Mouse (Mus musculus): Measurements from ENCODE around the gene Copg2. TPM values are rescaled to one million over a fixed set of nuclear protein-coding genes. Genes with fewer than 3 reads are reported as not detected.
"Not testable (repeated sequence)": the region's sequence is repeated elsewhere in the genome, so short reads cannot be mapped to it uniquely, and the experiment has no call there.

Copg2 gene
- polyA plus RNA-seq, 1 experiment from 2014 or later, result 31.0 TPM

DNA sequence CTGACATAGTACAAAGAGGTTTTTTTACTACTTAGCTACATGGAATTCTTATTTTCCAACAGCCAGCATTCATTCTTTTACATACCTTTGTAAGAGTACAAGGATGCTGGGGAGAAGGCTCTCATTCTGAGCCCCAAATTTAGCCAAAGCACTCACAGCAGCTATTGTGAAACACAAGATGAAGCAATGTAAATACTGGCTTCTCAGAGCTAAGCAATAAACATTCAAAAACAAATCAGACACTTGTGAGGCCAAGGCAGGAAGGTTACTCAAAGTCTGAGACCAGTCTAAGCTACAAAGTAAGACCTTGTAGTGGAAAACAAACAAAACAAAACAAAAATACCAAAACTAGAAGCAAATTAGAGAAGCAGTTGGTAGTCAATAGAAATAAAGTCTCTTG is 83.0 kb downstream of the Copg2 start:
- H3K4me1 ChIP-seq (ENCODE audit: control insufficient read depth in 2 of 2, insufficient read depth in 2 of 2, low read length in 2 of 2), result no peaks in the 10 kb centered on the region
- no peak overlapping the region for H3K27ac ChIP-seq (replicated peaks in 1 of 2; ENCODE audit: control insufficient read depth in 1 of 2, insufficient read depth in 1 of 2, low read depth in 2 of 2, low read length in 2 of 2)
- H3K9ac ChIP-seq (ENCODE audit: low read length), result no peak overlapping the region
- no peaks in the 10 kb centered on the region for H3K9me3 ChIP-seq (ENCODE audit: control insufficient read depth, low read length)
- no peak overlapping the region for H3K4me3 ChIP-seq (ENCODE audit: control insufficient read depth in 1 of 2, insufficient read depth in 1 of 2, low read depth in 1 of 2, low read length in 2 of 2)
- no peak for ATAC-seq (ENCODE audit: insufficient number of reproducible peaks, insufficient read depth, low FRiP score, low read depth)
- H3K36me3 ChIP-seq (ENCODE audit: control insufficient read depth, insufficient read depth, low read length), result peaks cover 13% of the 10 kb centered on the region
- no peaks in the 10 kb centered on the region for H3K27me3 ChIP-seq (ENCODE audit: control insufficient read depth, insufficient read depth, low read length)
- no peak overlapping the region for H3K4me2 ChIP-seq (ENCODE audit: low read length)

- H3K36me3 ChIP-seq (ENCODE audit: control insufficient read depth, insufficient read depth, low read length), result peaks cover 38% of the 10 kb centered on the region
- ATAC-seq (ENCODE audit: insufficient number of reproducible peaks, insufficient read depth, low FRiP score, low read depth), result no peak
- H3K9me3 ChIP-seq (ENCODE audit: control insufficient read depth, low read length), result no peaks in the 10 kb centered on the region
- no peaks in the 10 kb centered on the region for H3K27me3 ChIP-seq (ENCODE audit: control insufficient read depth, insufficient read depth, low read length)
- no peak overlapping the region for H3K4me2 ChIP-seq (ENCODE audit: low read length)
- no peaks in the 10 kb centered on the region for H3K4me1 ChIP-seq (ENCODE audit: control insufficient read depth in 2 of 2, insufficient read depth in 2 of 2, low read length in 2 of 2)
- WGBS, result 89% methylated on average over 5 of the region's 5 CpGs
- no peak overlapping the region for H3K4me3 ChIP-seq (ENCODE audit: control insufficient read depth in 1 of 2, insufficient read depth in 1 of 2, low read depth in 1 of 2, low read length in 2 of 2)
- H3K27ac ChIP-seq (replicated peaks in 1 of 2; ENCODE audit: control insufficient read depth in 1 of 2, insufficient read depth in 1 of 2, low read depth in 2 of 2, low read length in 2 of 2), result no peak overlapping the region
- H3K9ac ChIP-seq (ENCODE audit: low read length), result no peak overlapping the region
Measured at GRCm38 (mm10) chr6:30805053-30805752, 91.4 kb downstream of the Copg2 start.

DNA sequence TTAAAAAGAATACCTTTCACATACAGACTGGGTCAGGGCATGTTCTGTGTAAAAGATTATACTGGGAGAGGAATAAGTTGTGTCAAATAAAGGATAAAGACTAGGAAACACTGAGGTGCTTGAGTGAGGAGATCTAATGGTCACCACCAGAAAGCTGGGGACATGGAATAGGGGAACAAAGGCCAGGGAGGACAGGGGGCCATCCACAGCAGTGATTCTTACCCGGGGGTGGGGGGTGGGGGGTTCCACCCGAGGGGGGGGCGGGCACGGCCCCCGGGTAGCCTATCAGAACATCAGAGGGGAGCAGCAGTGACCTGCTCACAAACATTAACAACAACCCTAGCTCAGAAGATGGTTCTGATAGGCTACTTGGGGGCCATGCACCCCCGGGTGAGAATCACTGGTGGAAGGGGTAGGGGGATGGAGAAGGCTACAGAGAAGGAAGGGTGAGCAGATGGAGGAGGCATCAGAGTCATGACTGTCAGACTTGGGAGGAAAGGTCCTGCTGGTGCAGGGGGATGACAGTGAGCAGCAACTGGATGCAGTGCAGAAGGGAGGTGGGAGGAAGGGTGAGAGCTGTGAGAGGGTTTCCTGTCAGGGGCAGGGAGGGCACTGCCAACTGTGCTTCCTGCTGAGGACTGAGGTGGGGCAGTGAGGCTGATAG is 92.1 kb downstream of the Copg2 start:
- ATAC-seq (ENCODE audit: insufficient number of reproducible peaks, insufficient read depth, low FRiP score, low read depth), result peak; percentile 78
- not testable (repeated sequence) for H3K4me1 ChIP-seq (ENCODE audit: control insufficient read depth in 2 of 2, insufficient read depth in 2 of 2, low read length in 2 of 2); H3K27ac ChIP-seq (replicated peaks in 1 of 2; ENCODE audit: control insufficient read depth in 1 of 2, insufficient read depth in 1 of 2, low read depth in 2 of 2, low read length in 2 of 2); H3K9me3 ChIP-seq (ENCODE audit: control insufficient read depth, low read length); H3K27me3 ChIP-seq (ENCODE audit: control insufficient read depth, insufficient read depth, low read length); H3K4me2 ChIP-seq (ENCODE audit: low read length); H3K9ac ChIP-seq (ENCODE audit: low read length); H3K4me3 ChIP-seq (ENCODE audit: control insufficient read depth in 1 of 2, insufficient read depth in 1 of 2, low read depth in 1 of 2, low read length in 2 of 2)
- H3K36me3 ChIP-seq (ENCODE audit: control insufficient read depth, insufficient read depth, low read length), result peaks cover 32% of the 10 kb centered on the region
- 67% methylated on average over 6 of the region's 6 CpGs for WGBS

GRCm38 (mm10) chr6:30802915-30803314 is 93.7 kb downstream of the Copg2 start:
- peaks cover 30% of the 10 kb centered on the region for H3K36me3 ChIP-seq (ENCODE audit: control insufficient read depth, insufficient read depth, low read length)
- not testable (repeated sequence) for H3K4me3 ChIP-seq (ENCODE audit: control insufficient read depth in 1 of 2, insufficient read depth in 1 of 2, low read depth in 1 of 2, low read length in 2 of 2); H3K9me3 ChIP-seq (ENCODE audit: control insufficient read depth, low read length); H3K9ac ChIP-seq (ENCODE audit: low read length); H3K4me1 ChIP-seq (ENCODE audit: control insufficient read depth in 2 of 2, insufficient read depth in 2 of 2, low read length in 2 of 2); H3K27me3 ChIP-seq (ENCODE audit: control insufficient read depth, insufficient read depth, low read length); H3K4me2 ChIP-seq (ENCODE audit: low read length); H3K27ac ChIP-seq (replicated peaks in 1 of 2; ENCODE audit: control insufficient read depth in 1 of 2, insufficient read depth in 1 of 2, low read depth in 2 of 2, low read length in 2 of 2)
- peak; percentile 76 for ATAC-seq (ENCODE audit: insufficient number of reproducible peaks, insufficient read depth, low FRiP score, low read depth)
- 85% methylated on average over 7 of the region's 7 CpGs for WGBS

GRCm38 (mm10) chr6:30751209-30751608 is 145.4 kb downstream of the Copg2 start:
- Histone ChIP-seq H3K9ac (ENCODE audit: low read length) (no peak overlapping the region), H3K27ac (replicated peaks in 1 of 2; ENCODE audit: control insufficient read depth in 1 of 2, insufficient read depth in 1 of 2, low read depth in 2 of 2, low read length in 2 of 2) (no peak overlapping the region), H3K27me3 (ENCODE audit: control insufficient read depth, insufficient read depth, low read length) (no peaks in the 10 kb centered on the region), H3K36me3 (ENCODE audit: control insufficient read depth, insufficient read depth, low read length) (peaks cover 42% of the 10 kb centered on the region), H3K4me1 (ENCODE audit: control insufficient read depth in 2 of 2, insufficient read depth in 2 of 2, low read length in 2 of 2) (peaks cover 0 to 8% of the 10 kb centered on the region in 2 experiments; a peak in 1 of 4 replicates), H3K4me2 (ENCODE audit: low read length) (no peak overlapping the region), H3K4me3 (ENCODE audit: control insufficient read depth in 1 of 2, insufficient read depth in 1 of 2, low read depth in 1 of 2, low read length in 2 of 2) (no peak overlapping the region), H3K9me3 (ENCODE audit: control insufficient read depth, low read length) (no peaks in the 10 kb centered on the region)
- ATAC-seq (ENCODE audit: insufficient number of reproducible peaks, insufficient read depth, low FRiP score, low read depth), result no peak; the same call in 1 of the 2 replicates
- 82% methylated on average over 2 of the region's 2 CpGs for WGBS

DNA sequence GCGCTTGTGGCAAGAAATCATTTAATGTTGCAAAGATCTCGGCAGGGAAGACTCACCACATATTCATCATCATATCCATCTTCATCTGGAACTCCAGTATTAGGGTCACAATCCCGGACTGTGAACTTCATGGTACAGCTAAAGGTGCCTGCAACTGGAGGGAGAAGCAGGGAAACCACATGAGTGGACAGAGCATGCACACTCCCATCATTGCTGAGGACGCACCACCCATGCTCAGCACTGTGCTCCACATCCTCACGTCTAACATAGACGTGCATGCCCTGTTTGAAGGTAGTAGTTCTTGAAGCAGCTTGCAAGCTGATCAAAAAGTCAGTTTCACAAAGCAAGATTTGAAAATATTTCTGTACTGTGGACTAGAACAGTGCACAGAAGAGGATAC is 146.1 kb downstream of the Copg2 start:
- H3K36me3 ChIP-seq (ENCODE audit: control insufficient read depth, insufficient read depth, low read length), result peaks cover 49% of the 10 kb centered on the region
- no peak overlapping the region for H3K9ac ChIP-seq (ENCODE audit: low read length)
- no peak overlapping the region for H3K4me3 ChIP-seq (ENCODE audit: control insufficient read depth in 1 of 2, insufficient read depth in 1 of 2, low read depth in 1 of 2, low read length in 2 of 2)
- no peak overlapping the region for H3K4me2 ChIP-seq (ENCODE audit: low read length)
- no peaks in the 10 kb centered on the region for H3K9me3 ChIP-seq (ENCODE audit: control insufficient read depth, low read length)
- no peaks in the 10 kb centered on the region for H3K27me3 ChIP-seq (ENCODE audit: control insufficient read depth, insufficient read depth, low read length)
- WGBS, result 66% methylated on average over 6 of the region's 6 CpGs
- peak; percentile 46; the same call in 1 of the 2 replicates for ATAC-seq (ENCODE audit: insufficient number of reproducible peaks, insufficient read depth, low FRiP score, low read depth)
- H3K4me1 ChIP-seq (ENCODE audit: control insufficient read depth in 2 of 2, insufficient read depth in 2 of 2, low read length in 2 of 2), result peaks cover 0 to 8% of the 10 kb centered on the region in 2 experiments; a peak in 1 of 4 replicates
- H3K27ac ChIP-seq (replicated peaks in 1 of 2; ENCODE audit: control insufficient read depth in 1 of 2, insufficient read depth in 1 of 2, low read depth in 2 of 2, low read length in 2 of 2), result no peak overlapping the region

DNA sequence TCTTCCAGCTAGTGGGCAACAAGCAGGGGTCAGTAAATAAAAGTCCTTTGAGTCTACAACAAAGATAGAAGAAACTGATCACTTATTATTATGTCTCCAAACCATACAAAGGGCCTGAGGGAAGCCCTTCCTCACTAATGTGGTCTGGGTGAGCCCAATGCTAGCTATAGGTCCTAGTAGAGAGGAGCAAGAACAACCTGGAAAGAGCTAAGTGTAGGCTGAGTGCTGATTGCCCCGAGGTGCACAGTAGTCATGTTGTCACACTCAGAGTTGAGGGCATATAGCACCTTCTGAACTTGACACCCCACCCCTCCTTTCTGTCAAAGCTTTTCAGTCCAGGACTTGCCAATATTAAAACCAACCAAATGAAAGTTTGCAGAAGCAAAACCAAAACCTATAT is 146.7 kb downstream of the Copg2 start:
- 52% methylated on average over 1 of the region's 1 CpGs for WGBS
- H3K27ac ChIP-seq (replicated peaks in 1 of 2; ENCODE audit: control insufficient read depth in 1 of 2, insufficient read depth in 1 of 2, low read depth in 2 of 2, low read length in 2 of 2), result no peak overlapping the region

More for the DNA sequence above, 146.7 kb downstream of the Copg2 start:
- Histone ChIP-seq H3K27me3 (ENCODE audit: control insufficient read depth, insufficient read depth, low read length) (no peaks in the 10 kb centered on the region), H3K9me3 (ENCODE audit: control insufficient read depth, low read length) (no peaks in the 10 kb centered on the region), H3K4me1 (ENCODE audit: control insufficient read depth in 2 of 2, insufficient read depth in 2 of 2, low read length in 2 of 2) (peaks cover 0 to 8% of the 10 kb centered on the region in 2 experiments; a peak in 1 of 4 replicates), H3K36me3 (ENCODE audit: control insufficient read depth, insufficient read depth, low read length) (peaks cover 55% of the 10 kb centered on the region), H3K9ac (ENCODE audit: low read length) (no peak overlapping the region), H3K4me3 (ENCODE audit: control insufficient read depth in 1 of 2, insufficient read depth in 1 of 2, low read depth in 1 of 2, low read length in 2 of 2) (no peak overlapping the region), H3K4me2 (ENCODE audit: low read length) (no peak overlapping the region)
- ATAC-seq (ENCODE audit: insufficient number of reproducible peaks, insufficient read depth, low FRiP score, low read depth), result peak; percentile 41

Measured in heart, embryonic 14.5 days (tissue).